Mouse (Mus musculus) layer of hippocampus, adult 6 months (tissue): Measurements from ENCODE around the gene Etl4. TPM values are rescaled to one million over a fixed set of nuclear protein-coding genes. Genes with fewer than 3 reads are reported as not detected.

Source experiments
- long read RNA-seq, 2 experiments: library from polyadenylated mRNA; unstranded; transcript quantifications; one replicate each; pipeline ENCODE4 v2.0.0; 2019 to 2020
- microRNA-seq: library from miRNA; unstranded; fragments of <30 nt; microRNA quantifications from one replicate; pipeline ENCODE4 v1.2.0, GENCODE M21; 2020
- polyA plus RNA-seq: library from polyadenylated mRNA; unstranded; fragments of <200 nt; fragmentation: Nextera tagmentation; gene quantifications from 2 replicates; pipeline ENCODE4 v1.2.3, GENCODE M21; 2021

Etl4 gene
- polyA plus RNA-seq = 17.6 and 25.3 TPM in 2 replicates
- long read RNA-seq, experiment 1, partial matches to known transcripts = 1 of 10 reads
- long read RNA-seq, experiment 1, other reads (novel, unspliced or antisense) = 9 of 10 reads
- long read RNA-seq, experiment 2, partial matches to known transcripts = 17 of 36 reads
- long read RNA-seq, experiment 2, other reads (novel, unspliced or antisense) = 18 of 36 reads

GRCm38 (mm10) chr2:19909171-19909899 is at the start of gene Etl4:
Gene Etl4, plus strand, starts transcription at chr2:19909780.

Small RNA genes within 50 kb of the gene (microRNA-seq; reads per million reads assigned to microRNA genes)
- not detected for gene Gm44457
